Mouse (Mus musculus) intestine, embryonic 14.5 days (tissue): ENCODE data around the gene Creb5. TPM values are rescaled to one million over a fixed set of nuclear protein-coding genes. Genes with fewer than 3 reads are reported as not detected.

Source experiments
- ATAC-seq: fragments of 200-750 bp; cut with Nextera tagmentation; replicated peaks from 2 replicates; pipeline ENCODE4 v1.8.0; 2017; ENCODE audit warnings: low read depth, moderate number of reproducible peaks, moderate TSS enrichment, moderate library complexity; ENCODE audit not compliant: low FRiP score, low TSS enrichment
- DNase-seq: peaks from one replicate; pipeline ENCODE4 v3.0.0-alpha.2; 2018; ENCODE audit warnings: low spot score
- H3K27ac ChIP-seq: fragments of 300-500 bp; sonication (generic); 2 replicates; pipeline ENCODE4 v1.5.1; 2014; ENCODE audit warnings: low read depth, mild to moderate bottlenecking, control low read depth
- H3K27me3 ChIP-seq: fragments of 300-500 bp; sonication (generic); replicated peaks from 2 replicates; pipeline ENCODE4 v1.6.1; 2014; ENCODE audit warnings: low read length, control low read depth; ENCODE audit not compliant: control insufficient read depth, insufficient read depth
- H3K36me3 ChIP-seq: fragments of 300-500 bp; sonication (generic); 2 replicates; pipeline ENCODE4 v1.6.1; 2014; ENCODE audit warnings: low read length, control low read depth; ENCODE audit not compliant: control insufficient read depth, insufficient read depth
- H3K4me1 ChIP-seq: fragments of 300-500 bp; sonication (generic); replicated peaks from 2 replicates; pipeline ENCODE4 v1.6.1; 2014; ENCODE audit warnings: low read length, control low read depth, mixed read lengths; ENCODE audit not compliant: control insufficient read depth, insufficient read depth
- H3K4me2 ChIP-seq: fragments of 300-500 bp; sonication (generic); 2 replicates; pipeline ENCODE4 v1.6.1; 2014; ENCODE audit warnings: low read length
- H3K4me3 ChIP-seq: fragments of 300-500 bp; sonication (generic); 2 replicates; pipeline ENCODE4 v1.5.1; 2014; ENCODE audit warnings: low read depth, low read length, control low read depth, mixed read lengths
- H3K9ac ChIP-seq: fragments of 300-500 bp; sonication (generic); 2 replicates; pipeline ENCODE4 v1.6.1; 2014; ENCODE audit warnings: mild to moderate bottlenecking, low read length
- H3K9me3 ChIP-seq: fragments of 300-500 bp; sonication (generic); 2 replicates; pipeline ENCODE4 v1.6.1; 2016; ENCODE audit warnings: low read length, control low read depth; ENCODE audit not compliant: control insufficient read depth
- WGBS: fragments of 180-500 bp; shearing (Covaris S2); extraction: QIAGEN DNeasy Blood & Tissue Kit; methylation state at CpG from one replicate; pipeline ENCODE4 v1.1.7; 2014; 5-methylcytosine and 5-hydroxymethylcytosine counted together
- polyA plus RNA-seq: library from polyadenylated mRNA; unstranded; fragments of >200 nt; fragmentation: Nextera tagmentation; extraction: Ambion mirVana; gene quantifications from 2 replicates; pipeline ENCODE4 v1.2.1, GENCODE M21; 2014

Creb5 gene
- polyA plus RNA-seq, 1 experiment from 2014 or later, result 5.3 TPM

DNA sequence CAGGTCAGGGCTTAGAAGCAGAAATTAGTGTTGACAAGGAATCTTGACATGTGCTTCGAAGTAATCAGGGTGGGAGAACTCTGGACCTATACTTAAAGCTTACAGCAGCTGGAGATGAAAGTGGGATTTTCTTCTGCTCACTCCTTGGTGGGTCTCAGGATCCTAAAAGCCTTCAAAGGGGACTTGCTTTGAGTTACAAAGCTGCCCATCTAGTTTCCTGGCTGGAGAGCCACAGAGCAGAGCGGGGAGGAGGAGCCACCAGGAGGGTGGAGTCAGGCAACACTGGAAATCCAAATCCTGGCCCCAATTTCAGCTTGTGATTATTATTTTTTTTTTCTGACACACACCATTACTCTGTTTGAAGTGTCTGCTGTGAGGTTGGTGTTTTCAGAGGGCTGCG lies 290.7 kb downstream of the Creb5 start:
- Histone ChIP-seq H3K9ac (no peak overlapping the region), H3K4me2 (no peak overlapping the region), H3K4me1 (peaks cover 4% of the 10 kb centered on the region), H3K4me3 (no peak overlapping the region), H3K36me3 (no peaks in the 10 kb centered on the region), H3K27ac (no peak overlapping the region), H3K27me3 (no peaks in the 10 kb centered on the region), H3K9me3 (no peaks in the 10 kb centered on the region)
- ATAC-seq (no peak), DNase-seq (no peak)
- WGBS, result 68% methylated on average over 3 of the region's 3 CpGs

DNA sequence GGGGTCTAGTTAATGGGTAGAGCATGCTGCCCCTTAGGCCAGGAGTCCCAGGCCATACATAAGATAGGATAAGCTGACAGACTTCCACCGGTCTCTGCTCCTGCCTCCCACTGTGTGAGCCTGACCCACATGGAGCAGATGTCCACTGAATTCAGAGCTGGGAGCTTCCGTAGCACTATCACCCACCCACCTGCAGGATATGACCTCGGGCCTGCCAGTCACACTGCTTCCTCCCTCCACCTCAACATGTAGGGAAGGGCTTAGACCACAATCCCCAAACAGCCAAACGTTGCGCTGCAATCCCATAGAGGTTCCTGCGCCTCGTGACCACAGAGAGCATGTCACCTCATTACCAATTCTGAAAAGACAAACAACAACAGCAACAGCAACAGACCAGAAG lies 293.3 kb downstream of the Creb5 start:
- H3K36me3 ChIP-seq, result no peaks in the 10 kb centered on the region
- DNase-seq (no peak), ATAC-seq (no peak)
- no peak overlapping the region for H3K4me3 ChIP-seq
- H3K27me3 ChIP-seq, result no peaks in the 10 kb centered on the region
- no peak overlapping the region for H3K27ac ChIP-seq
- no peak overlapping the region for H3K9ac ChIP-seq
- H3K4me2 ChIP-seq, result no peak overlapping the region
- H3K4me1 ChIP-seq, result no peaks in the 10 kb centered on the region
- 85% methylated on average over 7 of the region's 7 CpGs for WGBS
- H3K9me3 ChIP-seq, result no peaks in the 10 kb centered on the region

GRCm38 (mm10) chr6:53583234-53583875 lies 296.3 kb downstream of the Creb5 start:
- no peaks in the 10 kb centered on the region for H3K4me1 ChIP-seq
- no peak for ATAC-seq
- H3K4me3 ChIP-seq, result no peak overlapping the region
- H3K27me3 ChIP-seq, result no peaks in the 10 kb centered on the region
- no peak overlapping the region for H3K27ac ChIP-seq
- DNase-seq, result no peak
- no peak overlapping the region for H3K4me2 ChIP-seq
- no peaks in the 10 kb centered on the region for H3K36me3 ChIP-seq
- no peaks in the 10 kb centered on the region for H3K9me3 ChIP-seq
- no peak overlapping the region for H3K9ac ChIP-seq
- 53% methylated on average over 19 of the region's 19 CpGs for WGBS

GRCm38 (mm10) chr6:53584718-53585405 lies 297.8 kb downstream of the Creb5 start:
- no peak overlapping the region for H3K4me2 ChIP-seq

GRCm38 (mm10) chr6:53589746-53590145 lies 302.7 kb downstream of the Creb5 start:
- H3K9ac ChIP-seq, result no peak overlapping the region
- H3K36me3 ChIP-seq, result no peaks in the 10 kb centered on the region
- H3K4me1 ChIP-seq, result no peaks in the 10 kb centered on the region
- ATAC-seq, result no peak
- H3K4me3 ChIP-seq, result no peak overlapping the region
- WGBS, result 81% methylated on average over 6 of the region's 6 CpGs
- no peak overlapping the region for H3K27ac ChIP-seq
- no peak overlapping the region for H3K4me2 ChIP-seq
- no peaks in the 10 kb centered on the region for H3K9me3 ChIP-seq
- no peaks in the 10 kb centered on the region for H3K27me3 ChIP-seq
- no peak for DNase-seq

More at GRCm38 (mm10) chr6:53584718-53585405, 297.8 kb downstream of the Creb5 start:
- Histone ChIP-seq H3K36me3 (no peaks in the 10 kb centered on the region), H3K4me3 (no peak overlapping the region), H3K27ac (no peak overlapping the region), H3K4me1 (no peaks in the 10 kb centered on the region), H3K27me3 (no peaks in the 10 kb centered on the region), H3K9me3 (no peaks in the 10 kb centered on the region), H3K9ac (no peak overlapping the region)
- ATAC-seq, result no peak
- WGBS, result 45% methylated on average over 10 of the region's 10 CpGs
- no peak for DNase-seq

DNA sequence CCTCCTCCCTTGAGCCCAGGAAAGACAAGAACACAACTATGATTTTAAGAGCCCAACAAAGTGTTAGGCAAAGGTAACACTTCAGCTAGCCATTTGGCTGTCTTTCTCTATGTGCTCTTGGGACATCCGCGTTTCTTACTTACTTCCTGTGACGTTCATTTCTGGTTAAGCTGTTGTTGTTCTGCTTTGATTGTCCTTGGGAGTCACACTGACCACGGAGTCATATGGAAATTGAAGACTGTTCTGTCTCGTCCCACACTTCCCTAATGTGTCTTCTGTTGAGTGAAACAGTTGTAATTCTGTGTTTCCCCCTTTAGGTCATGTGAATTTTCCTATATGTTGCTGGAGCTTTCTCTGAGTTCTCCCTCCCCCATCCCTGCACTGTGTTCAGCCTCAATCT lies 305.2 kb downstream of the Creb5 start:
- Histone ChIP-seq H3K9ac (no peak overlapping the region), H3K9me3 (no peaks in the 10 kb centered on the region), H3K4me2 (no peak overlapping the region), H3K4me1 (no peaks in the 10 kb centered on the region), H3K27ac (no peak overlapping the region), H3K4me3 (no peak overlapping the region), H3K27me3 (no peaks in the 10 kb centered on the region), H3K36me3 (no peaks in the 10 kb centered on the region)
- no peak for DNase-seq
- 86% methylated on average over 5 of the region's 5 CpGs for WGBS
- ATAC-seq, result no peak

DNA sequence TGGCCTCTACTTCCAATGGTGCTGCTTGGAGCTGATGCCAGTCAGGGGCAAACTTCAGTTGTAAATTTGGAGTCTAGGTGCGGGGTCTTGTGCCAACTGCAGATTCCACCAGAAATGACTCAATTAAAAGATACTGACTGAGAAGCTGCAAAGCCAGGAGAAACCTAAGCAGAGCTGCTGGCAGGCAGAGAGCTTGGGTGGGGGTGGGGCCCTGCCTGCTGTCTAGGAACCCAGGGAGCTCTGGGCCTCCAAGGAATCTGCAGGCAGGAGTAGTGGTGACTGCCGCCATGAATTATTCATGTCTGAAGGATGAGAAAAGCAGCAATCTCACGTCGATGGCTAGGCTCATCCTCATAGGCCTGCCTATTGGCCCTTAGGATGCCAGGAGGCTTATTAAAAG lies 306.5 kb downstream of the Creb5 start:
- Histone ChIP-seq H3K27me3 (no peaks in the 10 kb centered on the region), H3K4me3 (no peak overlapping the region), H3K4me1 (no peaks in the 10 kb centered on the region), H3K27ac (no peak overlapping the region), H3K9me3 (no peaks in the 10 kb centered on the region), H3K4me2 (no peak overlapping the region), H3K9ac (no peak overlapping the region), H3K36me3 (no peaks in the 10 kb centered on the region)
- 31% methylated on average over 4 of the region's 4 CpGs for WGBS
- DNase-seq, result no peak
- no peak for ATAC-seq

DNA sequence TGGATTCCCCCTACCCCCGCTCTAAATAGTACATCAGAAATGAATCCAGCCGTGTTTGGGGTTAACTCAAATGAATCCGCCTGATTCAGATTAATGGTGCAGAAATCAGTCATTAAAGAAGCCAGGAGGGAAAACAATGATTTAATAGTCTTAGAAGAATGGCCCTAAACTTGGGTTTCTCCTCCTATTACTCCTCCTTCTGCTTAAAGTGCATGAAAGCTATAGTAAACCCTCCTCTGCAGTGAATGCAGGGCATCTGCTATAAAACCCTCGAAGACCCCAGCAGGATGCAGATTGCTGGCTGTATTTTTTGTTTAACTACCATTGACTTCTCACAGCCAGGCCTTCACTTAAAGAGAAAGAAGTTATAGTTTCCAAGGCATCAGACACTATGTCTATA lies 307.2 kb downstream of the Creb5 start:
- Histone ChIP-seq H3K36me3 (no peaks in the 10 kb centered on the region), H3K9ac (no peak overlapping the region), H3K9me3 (no peaks in the 10 kb centered on the region), H3K4me1 (no peaks in the 10 kb centered on the region; the same call in 1 of the 2 replicates), H3K4me3 (no peak overlapping the region), H3K27ac (no peak overlapping the region), H3K4me2 (no peak overlapping the region), H3K27me3 (no peaks in the 10 kb centered on the region)
- DNase-seq (no peak), ATAC-seq (no peak)
- 66% methylated on average over 4 of the region's 4 CpGs for WGBS

DNA sequence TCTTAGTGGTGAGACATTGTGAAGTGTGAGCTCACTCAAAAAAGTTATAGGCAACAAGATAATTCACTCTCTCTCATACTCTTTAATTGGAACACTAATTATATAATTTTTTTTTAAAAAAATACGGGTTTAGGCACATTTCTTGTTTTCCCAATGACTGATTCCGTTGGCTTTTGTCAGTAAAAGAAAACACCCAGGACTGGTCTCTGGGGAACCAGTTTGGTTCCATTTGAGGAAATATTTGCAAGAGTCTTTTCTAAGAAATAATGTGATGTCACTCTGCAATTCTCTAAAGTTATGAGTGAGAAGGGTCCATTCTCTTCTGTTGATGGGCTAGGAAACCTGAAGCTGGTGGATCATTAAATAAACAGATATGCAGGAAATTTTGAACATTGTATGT lies 309.3 kb downstream of the Creb5 start:
- H3K4me1 ChIP-seq, result peaks cover 7% of the 10 kb centered on the region
- no peaks in the 10 kb centered on the region for H3K36me3 ChIP-seq
- H3K9me3 ChIP-seq, result no peaks in the 10 kb centered on the region
- H3K9ac ChIP-seq, result no peak overlapping the region
- H3K4me2 ChIP-seq, result no peak overlapping the region
- H3K27me3 ChIP-seq, result no peaks in the 10 kb centered on the region
- no peak overlapping the region for H3K4me3 ChIP-seq
- WGBS, result 90% methylated on average over 2 of the region's 2 CpGs
- ATAC-seq (no peak), DNase-seq (no peak)
- H3K27ac ChIP-seq, result no peak overlapping the region
